Mouse (Mus musculus): ENCODE results near the gene Plk5.

DNA sequence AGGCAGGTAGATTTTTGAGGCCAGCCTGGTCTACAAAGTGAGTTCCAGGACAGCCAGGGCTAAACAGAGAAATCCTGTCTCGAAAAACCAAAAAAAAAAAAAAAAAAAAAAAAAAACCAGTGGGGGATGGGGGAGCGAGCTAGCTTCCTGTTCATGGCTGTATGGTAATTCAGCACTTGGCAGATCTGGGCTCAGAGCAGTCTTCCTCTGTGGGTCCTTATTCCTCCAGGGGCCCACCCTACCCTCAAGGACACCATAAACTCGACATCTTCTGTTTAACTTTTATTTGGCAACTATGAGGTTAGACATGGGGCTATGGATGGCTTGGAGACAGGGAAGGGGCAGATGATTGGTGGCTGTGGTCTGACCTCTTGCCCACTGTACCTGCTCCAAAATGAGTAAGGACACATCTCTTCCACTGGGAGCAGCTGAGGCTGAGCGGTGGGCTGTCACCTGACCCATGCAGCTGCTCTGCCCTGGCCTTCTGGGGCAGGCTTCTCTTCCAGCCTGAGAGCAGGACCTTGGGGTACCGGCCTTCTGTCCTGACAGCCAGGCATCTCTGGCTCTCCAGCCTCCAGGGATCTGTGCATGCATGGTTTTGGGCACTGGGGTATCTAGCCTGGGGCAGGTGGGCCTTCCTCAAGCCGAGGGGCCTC lies 35.1 kb upstream of the Plk5 start:
- TF ChIP-seq CTCF (conservative IDR thresholded peaks at IDR 0.05; ENCODE audit: insufficient read depth, insufficient read length, low read depth, low read length) (no peak), POLR2A (IDR thresholded peaks at IDR 0.05; ENCODE audit: low read depth, low read length) (no peak)
